Mouse (Mus musculus) neural tube, embryonic 12.5 days (tissue): ENCODE measurements around the gene Pbsn. TPM values are rescaled to one million over a fixed set of nuclear protein-coding genes. Genes with fewer than 3 reads are reported as not detected.

Experiments used
- ATAC-seq: fragments of 200-750 bp; cut with Nextera tagmentation; 2 replicates; pipeline ENCODE4 v1.8.0; 2017; ENCODE audit warnings: low read depth, mild to moderate bottlenecking, moderate TSS enrichment, moderate library complexity; ENCODE audit not compliant: low FRiP score
- H3K27ac ChIP-seq: fragments of 300-500 bp; sonication (generic); 2 replicates; pipeline ENCODE4 v1.5.1; 2016
- H3K27me3 ChIP-seq: fragments of 300-500 bp; sonication (generic); replicated peaks from 2 replicates; pipeline ENCODE4 v1.6.1; 2016; ENCODE audit warnings: mild to moderate bottlenecking
- H3K36me3 ChIP-seq: fragments of 300-500 bp; sonication (generic); 2 replicates; pipeline ENCODE4 v1.6.1; 2016; ENCODE audit warnings: mild to moderate bottlenecking
- H3K4me1 ChIP-seq: fragments of 300-500 bp; sonication (generic); 2 replicates; pipeline ENCODE4 v1.6.1; 2016
- H3K4me2 ChIP-seq: fragments of 300-500 bp; sonication (generic); replicated peaks from 2 replicates; pipeline ENCODE4 v1.6.1; 2016; ENCODE audit warnings: mild to moderate bottlenecking
- H3K4me3 ChIP-seq: fragments of 300-500 bp; sonication (generic); 2 replicates; pipeline ENCODE4 v1.5.1; 2016
- H3K9ac ChIP-seq: fragments of 300-500 bp; sonication (generic); 2 replicates; pipeline ENCODE4 v1.6.1; 2016; ENCODE audit warnings: mild to moderate bottlenecking
- H3K9me3 ChIP-seq: fragments of 300-500 bp; sonication (generic); 2 replicates; pipeline ENCODE4 v1.6.1; 2016; ENCODE audit warnings: mild to moderate bottlenecking
- WGBS: fragments of 180-500 bp; shearing (Covaris S2); methylation state at CpG from one replicate; pipeline ENCODE4 v1.1.7; 2016; 5-methylcytosine and 5-hydroxymethylcytosine counted together
- polyA plus RNA-seq: library from polyadenylated mRNA; unstranded; fragments of >200 nt; fragmentation: Nextera tagmentation; extraction: Ambion mirVana; gene quantifications from 2 replicates; pipeline ENCODE4 v1.2.1, GENCODE M21; 2016

Gene Pbsn
- polyA plus RNA-seq, 1 experiment from 2014 or later: not detected

DNA sequence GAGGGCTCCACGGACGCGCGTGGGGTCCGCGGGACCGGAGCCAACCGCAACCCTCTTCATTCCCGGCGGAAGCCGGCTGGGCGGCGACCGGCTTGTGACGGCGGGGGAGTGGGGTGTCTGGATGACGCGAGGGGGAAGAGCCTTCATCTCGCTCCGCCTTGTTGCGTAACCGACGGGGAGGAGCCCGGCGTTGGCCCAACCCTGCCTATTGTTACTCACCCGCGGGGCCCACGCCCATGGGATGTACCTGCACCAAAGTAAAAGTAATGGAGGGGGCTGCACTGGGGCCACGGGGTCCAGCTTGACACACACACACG, 57.6 kb downstream of the Pbsn start:
- 21% methylated on average over 30 of the region's 30 CpGs for WGBS
- H3K27ac ChIP-seq: no peak overlapping the region
- no peaks in the 10 kb centered on the region for H3K27me3 ChIP-seq

DNA sequence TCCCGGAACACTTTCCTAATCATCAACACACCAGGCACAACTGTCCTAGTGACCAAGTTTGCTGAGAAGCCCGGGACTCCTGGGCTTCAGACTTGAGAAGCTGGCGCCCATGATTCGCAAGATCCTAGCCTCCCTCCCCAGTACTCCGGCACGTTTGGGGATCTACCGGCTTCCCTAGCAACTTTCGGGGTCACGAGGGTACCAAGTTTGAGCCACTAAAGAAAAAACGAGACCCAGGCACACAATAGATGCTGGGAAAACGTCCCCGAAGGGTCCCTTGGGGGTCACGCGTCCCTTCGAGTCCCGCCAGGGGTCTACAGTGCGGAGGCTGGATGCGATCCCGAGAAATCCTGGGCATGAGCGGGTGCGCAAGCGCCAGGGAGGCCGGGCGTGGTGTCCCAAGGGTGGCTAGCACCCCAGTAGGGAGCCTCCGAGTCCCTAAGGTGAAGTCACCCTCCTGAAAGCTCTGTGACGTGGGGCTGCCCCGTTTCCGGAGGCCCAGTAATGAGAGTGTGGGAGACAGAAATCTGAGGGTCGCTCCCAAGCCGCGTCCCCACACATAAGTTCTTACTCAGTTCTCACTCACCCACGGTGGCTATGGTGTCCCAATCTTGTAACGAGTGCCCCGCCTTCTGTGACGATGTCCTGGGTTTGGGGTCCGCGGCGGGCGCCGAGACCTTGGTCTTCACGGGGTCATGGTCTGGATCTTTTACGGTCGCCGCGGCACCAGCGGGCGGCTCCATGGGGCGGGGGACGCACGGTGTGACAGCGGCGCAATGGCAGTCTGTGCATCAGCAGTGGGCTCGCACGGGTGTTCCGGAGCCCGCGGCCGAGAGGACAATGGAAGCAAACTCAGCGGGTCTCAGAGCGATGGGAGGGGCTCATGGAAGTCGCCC, 58.2 kb downstream of the Pbsn start:
- H3K4me1 ChIP-seq: peaks cover 6% of the 10 kb centered on the region; the same call in 1 of the 2 replicates
- H3K27ac ChIP-seq: no peak overlapping the region
- 25% methylated on average over 61 of the region's 61 CpGs for WGBS
- no peaks in the 10 kb centered on the region for H3K36me3 ChIP-seq
- H3K9me3 ChIP-seq: no peaks in the 10 kb centered on the region
- H3K9ac ChIP-seq: peak overlapping the region; percentile 57
- H3K4me3 ChIP-seq: peak overlapping the region; percentile 54
- H3K27me3 ChIP-seq: no peaks in the 10 kb centered on the region
- ATAC-seq: peak; percentile 75
- H3K4me2 ChIP-seq: peak overlapping the region; percentile 61

More for the DNA sequence above, 57.6 kb downstream of the Pbsn start:
- H3K36me3 ChIP-seq: no peaks in the 10 kb centered on the region
- H3K9me3 ChIP-seq: no peaks in the 10 kb centered on the region
- peak overlapping the region; percentile 57 for H3K9ac ChIP-seq
- peaks cover 6% of the 10 kb centered on the region; the same call in 1 of the 2 replicates for H3K4me1 ChIP-seq
- H3K4me2 ChIP-seq: peak overlapping the region; percentile 61
- ATAC-seq: peak; percentile 97
- peak overlapping the region; percentile 54 for H3K4me3 ChIP-seq

DNA sequence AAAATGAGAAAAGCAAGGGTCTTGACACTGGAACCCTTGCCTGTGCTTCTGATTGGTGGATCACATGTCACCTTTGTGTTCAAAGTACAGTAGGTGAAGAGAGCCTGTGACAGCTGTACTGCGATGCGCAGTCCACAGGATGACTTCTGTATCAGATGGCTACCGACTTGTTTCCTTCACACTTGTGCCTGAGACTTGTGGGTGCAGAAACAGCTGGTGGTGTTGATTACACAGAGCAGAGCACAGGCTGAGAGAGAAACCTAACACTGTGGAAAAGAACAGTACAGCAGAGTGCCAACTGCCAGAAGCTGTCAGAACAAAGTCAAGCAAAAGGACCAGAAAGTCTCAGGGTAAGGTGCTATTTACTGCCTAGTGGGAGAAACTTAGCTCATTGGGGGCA, 64.7 kb downstream of the Pbsn start:
- H3K4me2 ChIP-seq: no peak overlapping the region
- no peak overlapping the region for H3K9ac ChIP-seq
- no peak for ATAC-seq

More for the DNA sequence above, 64.7 kb downstream of the Pbsn start:
- H3K4me1 ChIP-seq: no peaks in the 10 kb centered on the region
- H3K9me3 ChIP-seq: no peaks in the 10 kb centered on the region
- H3K27ac ChIP-seq: no peak overlapping the region
- H3K36me3 ChIP-seq: peaks cover 5% of the 10 kb centered on the region; the same call in 1 of the 2 replicates
- no peaks in the 10 kb centered on the region for H3K27me3 ChIP-seq
- H3K4me3 ChIP-seq: no peak overlapping the region
- 92% methylated on average over 3 of the region's 3 CpGs for WGBS

Other genes starting within 250 kb of the Pbsn start
- 25.8 and 31.0 TPM in 2 replicates for gene Prkx, start 57.3 kb downstream of the Pbsn start, polyA plus RNA-seq
- gene Gm14744, start 11.1 kb upstream of the Pbsn start, polyA plus RNA-seq: not detected in 2 replicates
- not detected in 2 replicates for gene 5430402E10Rik, start 71.4 kb upstream of the Pbsn start, polyA plus RNA-seq
- not detected in 2 replicates for gene Obp1a, start 237.8 kb upstream of the Pbsn start, polyA plus RNA-seq